Mouse (Mus musculus): ENCODE data around the gene Scamp2. TPM values are rescaled to one million over a fixed set of nuclear protein-coding genes. Genes with fewer than 3 reads are reported as not detected.

The Scamp2 gene
- polyA plus RNA-seq, 1 experiment, result 38.3 TPM

DNA sequence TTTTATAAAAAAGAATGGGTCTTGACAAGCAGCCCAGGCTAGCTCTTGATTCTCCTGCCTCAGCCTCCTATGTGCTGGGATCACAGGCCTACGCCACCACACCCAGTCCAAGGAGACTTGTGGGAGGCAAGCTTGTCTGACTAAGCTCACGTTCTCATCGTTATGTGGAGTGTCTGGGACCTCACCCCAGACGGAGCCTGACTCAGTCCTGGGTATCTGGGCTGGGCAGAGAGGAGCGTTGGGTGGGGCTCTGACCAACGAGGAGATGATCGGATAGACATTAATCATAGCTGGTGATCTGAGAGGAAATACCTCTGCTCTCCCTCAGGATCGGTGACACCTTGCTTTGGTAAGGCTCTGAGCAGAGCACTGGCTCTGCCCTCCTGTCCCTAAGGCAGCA is 58.1 kb downstream of the Scamp2 start:
- no peaks in the 10 kb centered on the region for H3K27me3 ChIP-seq (ENCODE audit: control insufficient read depth, insufficient read depth, insufficient read length)
- peak overlapping the region; percentile 32 for H3K4me2 ChIP-seq (ENCODE audit: low read depth)
- no peak overlapping the region for H3ac ChIP-seq (ENCODE audit: control insufficient read depth, insufficient read length)
- H3K36me3 ChIP-seq (ENCODE audit: control insufficient read depth, insufficient read depth), result no peaks in the 10 kb centered on the region
- TF ChIP-seq TCF12 (IDR thresholded peaks at IDR 0.05; ENCODE audit: insufficient read depth, poor library complexity, severe bottlenecking) (peak; percentile 11), CEBPB (IDR thresholded peaks at IDR 0.05; ENCODE audit: insufficient read depth, poor library complexity, severe bottlenecking) (no peak), MYOG (IDR thresholded peaks at IDR 0.05; ENCODE audit: control insufficient read depth in 1 of 3, insufficient read depth in 1 of 3, insufficient read length in 2 of 3, low read depth in 2 of 3) (peak in 1 of 3 experiments; percentile 3)
- no peaks in the 10 kb centered on the region for H3K79me2 ChIP-seq (ENCODE audit: control insufficient read depth, insufficient read depth)
- H3K4me3 ChIP-seq, result no peak overlapping the region

DNA sequence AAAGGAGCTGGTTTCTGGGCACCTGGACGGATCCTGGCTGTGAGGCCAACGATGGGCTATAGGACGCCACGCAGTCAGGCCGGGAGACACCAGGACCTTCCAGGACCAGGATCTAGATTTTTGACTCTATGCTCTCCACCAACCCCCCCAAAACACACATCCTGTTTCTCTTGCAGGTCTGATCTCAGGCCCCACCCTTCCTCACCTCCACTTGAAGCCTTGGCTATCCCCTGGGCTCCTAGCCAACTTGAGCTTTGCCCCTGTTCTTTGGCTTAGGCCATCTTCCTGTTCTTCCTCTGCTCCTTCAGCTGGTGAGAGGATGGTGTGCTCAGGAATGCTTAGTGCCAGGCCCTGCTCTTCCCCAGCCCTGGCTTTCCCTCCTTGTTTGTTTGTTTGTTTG is 59.9 kb downstream of the Scamp2 start, which contains the start of gene Lman1l:
Gene Lman1l, minus strand, starts transcription at position 101 of the 400 bp plus-strand sequence.
- no peak for TF ChIP-seq MYOD1 (IDR thresholded peaks at IDR 0.05; ENCODE audit: control insufficient read depth in 1 of 3, insufficient read length in 2 of 3, low read depth in 2 of 3)
- no peak within 1 kb of the TSS for H3K4me3 ChIP-seq
- H3K27me3 ChIP-seq (ENCODE audit: control insufficient read depth, insufficient read depth, insufficient read length), result no peaks in the 10 kb centered on the region
- no peak within 1 kb of the TSS for H3K4me2 ChIP-seq (ENCODE audit: low read depth)
- no peak within 1 kb of the TSS for H3ac ChIP-seq (ENCODE audit: control insufficient read depth, insufficient read length)
- no peaks in the 10 kb centered on the region for H3K36me3 ChIP-seq (ENCODE audit: control insufficient read depth, insufficient read depth)
- no peaks in the 10 kb centered on the region for H3K79me2 ChIP-seq (ENCODE audit: control insufficient read depth, insufficient read depth)

DNA sequence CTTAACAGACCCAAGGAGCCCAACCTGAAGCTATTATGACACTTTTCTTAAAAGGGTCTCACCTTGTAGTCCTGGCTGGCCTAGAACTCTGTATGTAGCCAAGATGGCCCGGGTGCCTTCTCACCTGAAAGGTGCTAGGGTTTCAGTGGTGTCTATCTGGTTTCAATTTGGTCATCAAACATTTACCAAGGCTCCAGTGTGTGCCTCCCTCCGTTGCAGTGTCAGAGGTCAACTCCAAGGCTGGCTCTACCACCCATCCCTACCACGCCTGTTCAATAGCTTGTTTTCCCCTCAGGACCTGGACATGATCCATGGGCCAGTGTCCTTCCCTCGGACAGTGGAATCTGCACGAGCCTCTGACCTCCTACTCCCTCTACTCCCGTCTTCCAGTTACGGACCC is 63.6 kb downstream of the Scamp2 start:
- Histone ChIP-seq H3K4me2 (ENCODE audit: low read depth) (no peak overlapping the region), H3K79me2 (ENCODE audit: control insufficient read depth, insufficient read depth) (no peaks in the 10 kb centered on the region), H3ac (ENCODE audit: control insufficient read depth, insufficient read length) (no peak overlapping the region), H3K27me3 (ENCODE audit: control insufficient read depth, insufficient read depth, insufficient read length) (no peaks in the 10 kb centered on the region), H3K36me3 (ENCODE audit: control insufficient read depth, insufficient read depth) (peaks cover 8% of the 10 kb centered on the region), H3K4me3 (no peak overlapping the region)
- TF ChIP-seq MYOG (IDR thresholded peaks at IDR 0.05; ENCODE audit: control insufficient read depth in 1 of 3, insufficient read depth in 1 of 3, insufficient read length in 2 of 3, low read depth in 2 of 3) (no peak), MYOD1 (IDR thresholded peaks at IDR 0.05; ENCODE audit: control insufficient read depth in 1 of 3, insufficient read length in 2 of 3, low read depth in 2 of 3) (no peak), POLR2AphosphoS2 (IDR thresholded peaks at IDR 0.05; ENCODE audit: insufficient read length, low read depth) (peak; percentile 33), MAX (IDR thresholded peaks at IDR 0.05; ENCODE audit: low read depth) (no peak)

DNA sequence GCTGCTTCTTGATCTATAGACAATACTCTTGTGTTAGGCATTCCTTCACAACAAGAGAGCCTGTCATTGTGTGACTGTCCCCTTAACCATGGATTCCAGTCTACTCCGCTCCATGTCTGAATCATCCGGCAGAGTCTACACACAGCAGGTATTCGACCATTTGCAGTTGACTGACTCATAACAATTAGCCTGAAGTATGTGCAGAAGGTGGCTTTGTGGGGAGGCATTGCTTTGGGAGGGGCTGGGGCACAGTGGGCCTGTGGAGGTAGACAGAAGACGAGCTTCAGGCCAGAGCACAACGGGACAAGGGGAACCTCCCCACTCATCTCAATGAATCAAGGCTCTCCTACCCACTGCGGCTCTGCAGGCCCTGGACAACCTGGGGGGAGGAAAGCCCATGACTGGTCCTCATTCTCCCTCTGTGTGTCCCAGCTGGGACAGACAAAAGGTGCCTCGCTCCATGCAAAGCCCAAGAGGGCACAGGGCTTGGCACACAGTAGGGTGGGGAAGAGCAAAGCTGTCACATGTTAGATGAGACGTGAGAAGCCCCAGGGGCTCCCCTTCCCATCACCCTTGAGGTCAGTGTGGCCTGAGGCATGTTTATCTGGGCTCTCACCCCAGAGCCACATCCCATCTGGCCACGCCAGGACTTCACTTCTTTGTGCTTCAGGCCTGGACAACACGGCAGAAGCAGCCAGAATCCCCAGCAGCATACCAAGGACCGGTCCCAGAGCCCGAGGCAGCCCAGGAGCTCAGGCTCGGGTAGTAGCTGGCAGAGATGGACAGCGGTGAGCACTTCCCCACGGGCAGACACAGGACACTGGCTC is 65.1 kb downstream of the Scamp2 start:
- no peaks in the 10 kb centered on the region for H3K79me2 ChIP-seq (ENCODE audit: control insufficient read depth, insufficient read depth)
- H3K27me3 ChIP-seq (ENCODE audit: control insufficient read depth, insufficient read depth, insufficient read length), result no peaks in the 10 kb centered on the region
- no peak overlapping the region for H3K4me3 ChIP-seq
- no peak overlapping the region for H3ac ChIP-seq (ENCODE audit: control insufficient read depth, insufficient read length)
- H3K36me3 ChIP-seq (ENCODE audit: control insufficient read depth, insufficient read depth), result peaks cover 15% of the 10 kb centered on the region
- TF ChIP-seq TCF12 (IDR thresholded peaks at IDR 0.05; ENCODE audit: insufficient read depth, poor library complexity, severe bottlenecking) (peak; percentile 29), USF1 (IDR thresholded peaks at IDR 0.05; ENCODE audit: low read depth) (no peak), POLR2A (IDR thresholded peaks at IDR 0.05; ENCODE audit: insufficient read length, low read depth) (peak; percentile 38), MYOG (IDR thresholded peaks at IDR 0.05; ENCODE audit: control insufficient read depth in 1 of 3, insufficient read depth in 1 of 3, insufficient read length in 2 of 3, low read depth in 2 of 3) (peak in 1 of 3 experiments; percentile 62), MYOD1 (IDR thresholded peaks at IDR 0.05; ENCODE audit: control insufficient read depth in 1 of 3, insufficient read length in 2 of 3, low read depth in 2 of 3) (peak in 1 of 3 experiments; percentile 5)
- peak overlapping the region; percentile 52 for H3K4me2 ChIP-seq (ENCODE audit: low read depth)

DNA sequence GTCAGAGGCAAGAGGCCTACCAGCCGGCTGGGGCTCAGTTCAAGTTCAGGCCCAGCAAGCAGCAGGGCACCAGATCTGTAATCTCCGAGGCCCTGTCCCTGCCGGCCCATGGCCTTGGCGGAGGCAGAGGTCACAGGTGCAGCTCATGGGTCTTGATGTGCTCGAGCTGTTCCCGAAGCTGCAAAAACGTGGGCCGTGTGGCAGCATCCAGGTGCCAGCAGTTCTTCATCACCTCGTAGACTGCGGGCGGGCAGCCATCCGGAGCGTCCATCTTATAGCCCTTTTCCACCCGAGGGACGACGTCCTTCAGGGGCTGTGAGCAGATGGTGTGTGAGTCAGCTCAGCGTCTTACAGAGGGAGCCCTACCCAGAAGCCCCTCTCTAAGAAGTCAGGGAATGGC is 66.4 kb downstream of the Scamp2 start:
- Histone ChIP-seq H3K79me2 (ENCODE audit: control insufficient read depth, insufficient read depth) (peaks cover 7% of the 10 kb centered on the region), H3ac (ENCODE audit: control insufficient read depth, insufficient read length) (no peak overlapping the region), H3K4me2 (ENCODE audit: low read depth) (no peak overlapping the region), H3K36me3 (ENCODE audit: control insufficient read depth, insufficient read depth) (peaks cover 15% of the 10 kb centered on the region), H3K4me3 (no peak overlapping the region), H3K27me3 (ENCODE audit: control insufficient read depth, insufficient read depth, insufficient read length) (no peaks in the 10 kb centered on the region)
- TF ChIP-seq USF1 (IDR thresholded peaks at IDR 0.05; ENCODE audit: low read depth) (no peak), E2F4 (IDR thresholded peaks at IDR 0.05; ENCODE audit: insufficient read depth) (no peak), MYOD1 (IDR thresholded peaks at IDR 0.05; ENCODE audit: control insufficient read depth in 1 of 3, insufficient read length in 2 of 3, low read depth in 2 of 3) (no peak), MAX (IDR thresholded peaks at IDR 0.05; ENCODE audit: low read depth) (no peak), SRF (IDR thresholded peaks at IDR 0.05; ENCODE audit: control insufficient read depth, insufficient read length, low read depth) (no peak), TCF12 (IDR thresholded peaks at IDR 0.05; ENCODE audit: insufficient read depth, poor library complexity, severe bottlenecking) (no peak), CEBPB (IDR thresholded peaks at IDR 0.05; ENCODE audit: insufficient read depth, poor library complexity, severe bottlenecking) (no peak), REST (IDR thresholded peaks at IDR 0.05; ENCODE audit: insufficient read depth, insufficient read length) (no peak), TCF3 (IDR thresholded peaks at IDR 0.05; ENCODE audit: insufficient read length, low read depth) (no peak), POLR2AphosphoS2 (IDR thresholded peaks at IDR 0.05; ENCODE audit: insufficient read length, low read depth) (no peak), MYOG (IDR thresholded peaks at IDR 0.05; ENCODE audit: control insufficient read depth in 1 of 3, insufficient read depth in 1 of 3, insufficient read length in 2 of 3, low read depth in 2 of 3) (no peak), POLR2A (IDR thresholded peaks at IDR 0.05; ENCODE audit: insufficient read length, low read depth) (no peak)
